Mouse (Mus musculus) brown adipose tissue, adult 24 weeks (tissue): Measurements from ENCODE around the gene Lcn9. TPM values are rescaled to one million over a fixed set of nuclear protein-coding genes. Genes with fewer than 3 reads are reported as not detected.

Source experiments
- H3K27ac ChIP-seq: fragments of 200-500 bp; replicated peaks from 2 replicates; pipeline ENCODE4 v1.5.1; 2012; ENCODE audit warnings: low read depth, mild to moderate bottlenecking, low read length
- H3K4me1 ChIP-seq: fragments of 200-500 bp; 2 replicates; pipeline ENCODE4 v1.6.1; 2012; ENCODE audit warnings: low read length, mixed read lengths; ENCODE audit not compliant: control insufficient read depth, insufficient read depth, insufficient read length
- H3K4me3 ChIP-seq: fragments of 200-500 bp; 2 replicates; pipeline ENCODE4 v1.5.1; 2012; ENCODE audit warnings: low read depth, mild to moderate bottlenecking, low read length, moderate library complexity; ENCODE audit not compliant: insufficient read depth
- polyA plus RNA-seq: library from polyadenylated mRNA; stranded (reverse); fragments of >200 nt; gene quantifications from 2 replicates; pipeline ENCODE4 v1.2.4, GENCODE M21; 2012; ENCODE audit not compliant: missing spikeins, insufficient read depth, insufficient read length

The Lcn9 gene
- polyA plus RNA-seq, 1 experiment: not detected

- no peak overlapping the region for H3K27ac ChIP-seq
- H3K4me3 ChIP-seq: no peak overlapping the region
- H3K4me1 ChIP-seq: no peaks in the 10 kb centered on the region
These were observed 5.5 kb downstream of the Lcn9 start for GRCm38 (mm10) chr2:25828344-25828947.

GRCm38 (mm10) chr2:25830786-25831185, 7.8 kb downstream of the Lcn9 start:
- Histone ChIP-seq H3K27ac (no peak overlapping the region), H3K4me1 (no peaks in the 10 kb centered on the region), H3K4me3 (no peak overlapping the region)

- no peaks in the 10 kb centered on the region for H3K4me1 ChIP-seq
- no peak overlapping the region for H3K4me3 ChIP-seq
- no peak overlapping the region for H3K27ac ChIP-seq
These were observed 13.3 kb downstream of the Lcn9 start for GRCm38 (mm10) chr2:25836291-25836690.

DNA sequence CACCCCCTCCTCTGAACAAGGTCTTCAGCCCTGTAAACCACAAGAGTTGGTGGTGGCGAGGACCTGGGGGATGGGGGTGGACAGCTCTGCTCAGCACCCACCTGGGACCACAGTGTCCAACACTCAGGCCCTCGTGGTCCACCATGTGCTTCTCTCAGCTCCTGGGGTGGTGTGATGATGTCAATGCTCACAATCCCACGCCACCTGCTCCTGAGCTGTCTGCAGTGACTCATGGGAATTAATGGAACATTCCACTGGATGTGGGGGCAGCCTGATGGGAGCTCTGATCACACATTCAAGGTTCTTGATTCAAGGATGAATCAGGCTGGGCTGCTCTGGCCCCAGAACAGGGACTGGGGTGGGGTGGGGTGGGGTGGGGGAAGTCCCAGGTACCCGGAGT, 19.2 kb downstream of the Lcn9 start:
- Histone ChIP-seq H3K4me1 (no peaks in the 10 kb centered on the region), H3K27ac (no peak overlapping the region), H3K4me3 (no peak overlapping the region)

- Histone ChIP-seq H3K4me1 (no peaks in the 10 kb centered on the region), H3K27ac (no peak overlapping the region), H3K4me3 (no peak overlapping the region)
These were observed 19.8 kb downstream of the Lcn9 start for GRCm38 (mm10) chr2:25842758-25843157.

GRCm38 (mm10) chr2:25844097-25844496, 21.1 kb downstream of the Lcn9 start:
- H3K4me3 ChIP-seq: no peak overlapping the region
- no peak overlapping the region for H3K27ac ChIP-seq
- H3K4me1 ChIP-seq: no peaks in the 10 kb centered on the region

GRCm38 (mm10) chr2:25846516-25846915, 23.6 kb downstream of the Lcn9 start:
- H3K4me1 ChIP-seq: no peaks in the 10 kb centered on the region
- H3K27ac ChIP-seq: no peak overlapping the region
- H3K4me3 ChIP-seq: no peak overlapping the region

GRCm38 (mm10) chr2:25847226-25847625, 24.3 kb downstream of the Lcn9 start, which contains the start of gene Sohlh1:
Gene Sohlh1, minus strand, starts transcription at chr2:25847248.
- Histone ChIP-seq H3K27ac (no peak within 1 kb of the TSS), H3K4me1 (no peaks in the 10 kb centered on the region), H3K4me3 (no peak within 1 kb of the TSS)

DNA sequence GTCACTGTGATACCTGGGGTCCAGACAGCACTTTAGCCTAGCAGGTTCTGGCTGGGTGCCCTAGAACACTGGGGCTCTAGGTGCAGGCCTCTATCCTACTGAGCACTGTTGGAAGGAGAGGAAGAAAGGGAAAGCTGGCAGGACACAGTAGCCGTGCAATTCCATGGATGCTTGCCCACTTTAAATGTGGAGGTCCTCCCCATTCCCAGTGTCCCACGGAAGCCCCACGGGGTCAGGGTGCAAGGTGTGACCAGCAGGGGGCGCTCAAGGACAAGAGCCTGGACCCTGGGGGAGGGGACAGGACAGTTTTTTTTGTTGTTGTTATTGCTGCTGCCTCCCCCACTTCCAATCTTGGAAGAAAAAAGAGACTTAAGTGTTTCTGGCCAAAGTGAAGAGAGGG, 27.4 kb downstream of the Lcn9 start:
- Histone ChIP-seq H3K4me1 (no peaks in the 10 kb centered on the region), H3K4me3 (no peak overlapping the region), H3K27ac (no peak overlapping the region)

- Histone ChIP-seq H3K4me1 (no peaks in the 10 kb centered on the region), H3K27ac (no peak overlapping the region), H3K4me3 (no peak overlapping the region)
These were observed 29.7 kb downstream of the Lcn9 start for GRCm38 (mm10) chr2:25852626-25853025.

DNA sequence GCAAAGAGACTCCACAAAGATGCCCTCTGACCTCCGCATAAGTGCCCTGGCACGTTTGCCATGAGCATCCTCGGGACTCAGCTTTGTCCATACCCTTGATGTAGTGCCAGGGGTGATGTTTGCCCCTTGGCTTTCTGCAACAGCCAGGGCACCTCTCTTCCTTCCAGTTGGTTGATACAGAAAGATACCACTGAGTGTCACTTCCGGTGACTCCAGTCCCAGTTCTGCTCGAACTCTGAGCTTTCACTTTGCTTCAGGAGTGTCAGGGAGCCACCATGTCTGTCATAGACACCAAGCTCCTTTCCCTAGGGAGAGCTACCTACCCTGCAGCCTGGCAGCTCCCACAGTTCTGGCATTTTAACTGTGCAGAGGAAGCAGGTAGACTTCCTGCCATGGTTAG, 31.0 kb downstream of the Lcn9 start:
- Histone ChIP-seq H3K4me3 (no peak overlapping the region), H3K4me1 (no peaks in the 10 kb centered on the region), H3K27ac (no peak overlapping the region)

DNA sequence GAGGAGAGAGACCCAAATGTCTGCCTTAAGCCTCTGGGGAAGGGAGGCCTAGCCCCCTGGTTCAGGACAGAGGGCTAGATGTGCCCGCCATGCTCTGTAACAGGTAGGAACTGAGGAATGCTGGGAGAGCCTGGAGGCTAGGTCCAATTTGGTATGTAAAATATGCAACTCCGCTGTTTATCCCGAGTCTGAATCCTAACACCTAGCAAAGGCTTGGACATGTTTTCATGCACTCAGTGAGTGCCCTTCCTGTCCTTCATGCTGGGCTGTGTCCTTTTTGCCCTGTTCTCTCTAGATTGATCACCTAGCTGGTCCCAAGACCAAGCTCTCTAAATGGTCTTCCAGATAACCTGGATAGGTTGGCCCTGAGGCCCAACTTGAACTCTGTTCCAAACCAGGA, 36.9 kb downstream of the Lcn9 start:
- Histone ChIP-seq H3K4me1 (no peaks in the 10 kb centered on the region), H3K27ac (no peak overlapping the region)

GRCm38 (mm10) chr2:25862038-25862437, 39.1 kb downstream of the Lcn9 start:
- no peak overlapping the region for H3K27ac ChIP-seq
- H3K4me3 ChIP-seq: no peak overlapping the region

More for the DNA sequence above, 36.9 kb downstream of the Lcn9 start:
- H3K4me3 ChIP-seq: no peak overlapping the region

GRCm38 (mm10) chr2:25862696-25863270, 39.8 kb downstream of the Lcn9 start:
- no peak overlapping the region for H3K27ac ChIP-seq
- no peak overlapping the region for H3K4me3 ChIP-seq
- H3K4me1 ChIP-seq: no peaks in the 10 kb centered on the region

More at GRCm38 (mm10) chr2:25862038-25862437, 39.1 kb downstream of the Lcn9 start:
- H3K4me1 ChIP-seq: no peaks in the 10 kb centered on the region

DNA sequence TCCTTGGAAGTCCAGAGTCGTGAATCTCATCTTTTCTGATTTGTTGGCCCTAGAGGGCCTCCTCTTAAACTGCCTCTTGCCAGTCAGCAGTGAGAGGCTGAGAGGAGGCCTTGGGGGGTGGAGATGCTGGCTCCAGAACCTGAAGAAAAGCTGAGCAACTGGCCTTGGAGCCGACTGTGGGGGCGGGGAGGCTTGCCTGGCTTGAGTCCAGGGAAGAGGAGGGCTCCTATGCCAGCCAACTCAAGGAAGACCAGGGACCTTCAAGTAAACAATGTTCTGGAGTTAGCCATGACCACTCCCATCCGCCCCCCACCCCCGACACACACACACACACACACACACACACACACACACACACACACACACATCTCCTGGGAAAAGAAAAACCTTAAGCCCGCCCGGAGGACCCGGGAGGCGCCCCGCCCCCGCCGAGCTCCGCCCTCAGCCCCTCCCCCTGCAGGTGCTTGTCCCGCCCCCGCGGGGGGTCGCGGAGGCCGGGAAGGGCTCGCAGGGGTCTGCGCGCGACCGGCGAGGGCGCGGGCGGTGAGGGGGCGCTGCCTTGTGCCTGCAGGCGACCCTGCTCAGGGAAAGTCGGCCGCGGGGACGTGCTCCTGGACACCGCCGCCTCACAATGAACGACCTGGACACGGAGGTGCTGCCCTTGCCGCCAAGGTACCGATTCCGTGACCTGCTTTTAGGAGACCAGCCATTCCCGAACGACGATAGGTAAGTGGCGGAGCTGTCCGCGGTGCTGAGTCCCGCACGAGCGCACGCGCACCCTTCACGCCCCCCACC, 40.6 kb downstream of the Lcn9 start, which contains the start of gene Kcnt1:
Gene Kcnt1, plus strand, starts transcription at position 398 of the 795 bp plus-strand sequence.
- Histone ChIP-seq H3K4me3 (no peak within 1 kb of the TSS), H3K27ac (no peak within 1 kb of the TSS)

More for the DNA sequence above, 40.6 kb downstream of the Lcn9 start, which contains the start of gene Kcnt1:
- H3K4me1 ChIP-seq: no peaks in the 10 kb centered on the region
